17 mouse cellular contexts compared by ENCODE assay signal in genomic region chr2:101624526-101624925, GRCm38 (mm10). TPM values are rescaled to one million over a fixed set of nuclear protein-coding genes. Genes with fewer than 3 reads are reported as not detected.
"Had no signal": no experiment of that assay in that cellular context is flagged by ENCODE, and none has a peak within 500 bp of the region (broad histone marks: within the 10 kb centered on the region; RNA-seq: fewer than 3 reads in every experiment).

Gene Rag2, plus strand, starts transcription at chr2:101624718.

- H3K27me3 ChIP-seq: limb, embryonic 15.5 days; liver, embryonic 13.5 days; neural tube, embryonic 15.5 days had no signal

- DNase-seq: kidney, adult 11 months; kidney, adult 9 months; kidney, postnatal 36 days; layer of hippocampus, adult 9-11 months; layer of hippocampus, postnatal 36 days; liver, embryonic 13.5 days; lung, adult 18-20 months; midbrain, embryonic 14.5 days; right cerebral cortex, adult 18-20 months; right cerebral cortex, postnatal 25 days had no signal

- H3K9ac ChIP-seq: limb, embryonic 15.5 days; liver, embryonic 13.5 days; neural tube, embryonic 15.5 days had no signal

- H3K4me3 ChIP-seq: limb, embryonic 15.5 days; liver, embryonic 13.5 days; myocyte; neural tube, embryonic 15.5 days had no signal

- H3K4me2 ChIP-seq: limb, embryonic 15.5 days; liver, embryonic 13.5 days; neural tube, embryonic 15.5 days had no signal

- H3K27ac ChIP-seq: kidney, postnatal 0 days; limb, embryonic 15.5 days; liver, embryonic 13.5 days; neural tube, embryonic 15.5 days had no signal

- H3K36me3 ChIP-seq: limb, embryonic 15.5 days; liver, embryonic 13.5 days; neural tube, embryonic 15.5 days had no signal

- H3K4me1 ChIP-seq: limb, embryonic 15.5 days had no signal

- H3K9me3 ChIP-seq: limb, embryonic 15.5 days; liver, embryonic 13.5 days; neural tube, embryonic 15.5 days had no signal

RNA-seq across cellular contexts. Expression of gene Rag2, which starts in this region (rescaled TPM):
- polyA plus RNA-seq: kidney, postnatal 0 days; limb, embryonic 11.5 days; limb, embryonic 15.5 days; midbrain, embryonic 14.5 days; myocyte; neural tube, embryonic 11.5 days; neural tube, embryonic 15.5 days; small intestine, adult 2 months had no signal
